Mouse (Mus musculus) forebrain, embryonic 10.5 days (tissue): ENCODE results near the gene Actr10. TPM values are rescaled to one million over a fixed set of nuclear protein-coding genes. Genes with fewer than 3 reads are reported as not detected.

Experiments
- DNase-seq: peaks from one replicate; pipeline ENCODE4 v3.0.0-alpha.2; 2017; ENCODE audit warnings: low spot score; ENCODE audit errors: extremely low spot score
- H3K27ac ChIP-seq: fragments of 300-500 bp; sonication (generic); 2 replicates; pipeline ENCODE4 v1.5.1; 2016; ENCODE audit warnings: mild to moderate bottlenecking
- H3K27me3 ChIP-seq: fragments of 300-500 bp; sonication (generic); 2 replicates; pipeline ENCODE4 v1.6.1; 2016; ENCODE audit warnings: mild to moderate bottlenecking; ENCODE audit not compliant: poor library complexity, severe bottlenecking
- H3K36me3 ChIP-seq: fragments of 300-500 bp; sonication (generic); replicated peaks from 2 replicates; pipeline ENCODE4 v1.6.1; 2016; ENCODE audit warnings: mild to moderate bottlenecking, moderate library complexity
- H3K4me1 ChIP-seq: fragments of 300-500 bp; sonication (generic); 2 replicates; pipeline ENCODE4 v1.6.1; 2016
- H3K4me3 ChIP-seq: fragments of 300-500 bp; sonication (generic); 2 replicates; pipeline ENCODE4 v1.5.1; 2016; ENCODE audit warnings: mild to moderate bottlenecking, moderate library complexity
- H3K9me3 ChIP-seq: fragments of 300-500 bp; sonication (generic); 2 replicates; pipeline ENCODE4 v1.6.1; 2016; ENCODE audit warnings: mild to moderate bottlenecking, moderate library complexity
- WGBS: fragments of 180-500 bp; shearing (Covaris S2); methylation state at CpG from one replicate; pipeline ENCODE4 v1.1.7; 2016; 5-methylcytosine and 5-hydroxymethylcytosine counted together
- polyA plus RNA-seq: library from polyadenylated mRNA; unstranded; fragments of >200 nt; fragmentation: Nextera tagmentation; extraction: Ambion mirVana; gene quantifications from 2 replicates; pipeline ENCODE4 v1.2.1, GENCODE M21; 2016

The Actr10 gene
- polyA plus RNA-seq: 217 and 218 TPM in 2 replicates

DNA sequence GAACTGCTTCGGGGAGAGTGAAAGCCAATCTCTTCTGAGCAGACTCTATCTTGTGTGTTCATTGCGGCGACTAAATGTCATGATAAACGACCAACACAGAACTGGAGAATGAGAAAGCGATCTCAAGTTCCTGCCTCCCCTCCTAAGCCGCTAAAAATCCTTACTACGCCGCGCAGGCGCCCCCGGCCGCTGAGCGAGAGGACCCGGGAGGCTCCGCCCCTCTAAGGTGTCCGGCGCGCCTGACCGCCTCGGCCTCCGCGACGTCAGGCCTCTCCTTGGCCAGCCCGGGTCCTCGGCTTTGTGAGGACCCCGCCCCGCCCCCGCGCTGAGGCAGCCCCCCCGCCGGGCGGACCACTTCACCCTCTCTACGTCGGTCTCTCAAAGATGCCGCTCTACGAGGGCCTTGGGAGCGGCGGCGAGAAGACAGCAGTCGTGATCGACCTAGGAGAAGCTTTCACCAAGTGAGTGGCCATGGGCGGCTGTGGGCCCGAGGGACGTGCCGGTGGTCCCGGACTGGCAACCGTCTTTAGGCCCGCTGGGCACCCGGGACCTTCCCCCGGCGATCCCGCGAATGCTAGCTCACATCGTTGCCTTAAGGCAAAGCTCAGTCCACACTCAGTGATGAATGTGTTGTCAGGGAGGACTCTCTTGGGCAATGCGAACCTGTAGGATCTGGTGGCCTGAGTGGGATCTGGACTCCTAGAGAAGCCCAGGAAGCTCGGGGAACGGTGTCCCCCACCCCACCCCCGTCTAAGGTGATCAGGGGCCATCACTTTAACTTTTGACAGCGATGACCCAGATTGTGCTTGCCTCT, at the start of gene Actr10:
Actr10 (plus strand) TSS at position 287 of the 814 bp plus-strand sequence.
- peak; percentile 93 for DNase-seq
- H3K9me3 ChIP-seq: 0 out of 2 replicates have a peak, but pooled peaks cover 3% of the 10 kb centered on the region
- peaks cover 21% of the 10 kb centered on the region for H3K36me3 ChIP-seq
- WGBS: under 1% methylated on average over 59 of the region's 59 CpGs
- H3K4me1 ChIP-seq: peaks cover 12% of the 10 kb centered on the region
- H3K27me3 ChIP-seq: no peaks in the 10 kb centered on the region
- peak within 1 kb of the TSS; percentile 93 for H3K4me3 ChIP-seq
- peak within 1 kb of the TSS; percentile 92 for H3K27ac ChIP-seq

DNA sequence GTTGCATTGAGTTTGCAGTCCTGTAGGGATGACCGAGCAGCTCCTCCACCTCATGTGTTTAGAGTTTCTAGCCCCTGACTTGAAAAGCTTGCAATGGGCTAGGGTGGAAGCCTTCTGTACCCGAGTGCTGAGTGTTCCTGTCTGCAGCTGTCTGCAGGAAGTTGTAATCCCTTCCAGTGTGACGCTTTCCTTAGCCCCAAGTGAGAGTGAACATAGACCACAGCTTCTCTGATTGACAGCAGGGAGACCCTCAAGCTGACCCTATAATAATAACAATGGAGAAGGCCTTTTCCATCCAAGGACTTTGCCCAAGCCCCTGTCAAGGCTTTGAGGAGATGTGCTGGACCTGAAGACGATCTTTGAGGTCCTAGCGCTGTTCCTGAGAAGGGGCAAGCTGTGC, 47.3 kb upstream of the Actr10 start:
- Histone ChIP-seq H3K27me3 (no peaks in the 10 kb centered on the region), H3K4me1 (no peaks in the 10 kb centered on the region), H3K9me3 (no peaks in the 10 kb centered on the region), H3K27ac (no peak overlapping the region), H3K4me3 (no peak overlapping the region), H3K36me3 (peaks cover 78% of the 10 kb centered on the region)
- no peak for DNase-seq
- WGBS: 81% methylated on average over 5 of the region's 5 CpGs

DNA sequence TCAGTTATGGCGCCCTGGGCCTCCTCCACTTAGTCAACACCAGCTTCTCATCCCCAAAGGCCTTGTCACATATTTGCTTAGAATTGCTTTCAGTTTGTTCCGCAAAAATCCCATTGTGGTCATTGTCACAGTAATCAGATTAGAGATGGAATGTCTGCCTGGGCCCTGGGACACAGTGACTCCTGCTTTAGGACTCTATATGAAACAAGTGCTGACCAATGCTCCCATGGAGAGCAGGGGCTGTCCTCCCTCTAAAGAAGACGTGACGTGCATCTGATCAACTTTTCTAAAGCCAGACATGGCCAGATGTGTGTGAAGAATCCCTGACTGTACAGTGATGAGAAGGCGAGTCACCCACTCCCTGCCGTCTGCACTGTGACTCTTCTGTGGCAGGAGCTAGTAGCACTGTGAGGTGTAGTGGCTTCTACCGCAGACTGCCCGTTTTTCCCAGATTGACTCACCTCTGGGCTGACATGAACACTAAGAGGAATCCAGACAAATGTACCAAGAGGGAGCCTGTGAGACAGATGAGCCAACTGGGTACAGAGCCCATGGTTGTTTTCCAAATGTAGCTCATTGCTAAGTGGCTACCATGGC, 46.7 kb upstream of the Actr10 start:
- Histone ChIP-seq H3K9me3 (no peaks in the 10 kb centered on the region), H3K4me3 (no peak overlapping the region), H3K36me3 (peaks cover 76% of the 10 kb centered on the region), H3K27ac (no peak overlapping the region), H3K4me1 (no peaks in the 10 kb centered on the region), H3K27me3 (no peaks in the 10 kb centered on the region)
- DNase-seq: no peak
- 85% methylated on average over 8 of the region's 8 CpGs for WGBS

DNA sequence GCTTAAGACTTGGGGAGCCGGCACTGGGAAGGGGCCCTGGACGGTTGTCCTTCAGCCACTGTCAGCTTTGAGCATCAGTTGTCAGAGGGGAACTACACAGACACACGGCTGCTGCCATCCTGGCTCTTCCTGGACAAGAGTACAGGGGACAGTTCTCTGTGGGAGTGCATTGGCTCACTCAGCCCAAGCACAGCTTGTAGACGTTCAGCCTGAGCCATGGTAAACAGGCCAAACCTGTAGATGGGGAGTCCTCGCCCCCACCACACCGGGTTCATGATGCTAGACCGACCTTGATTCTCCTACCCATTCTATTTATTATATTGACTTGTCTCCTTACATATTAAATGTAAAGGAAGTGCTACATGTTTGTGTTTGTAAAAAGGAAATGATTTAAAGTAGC, 42.4 kb upstream of the Actr10 start:
- no peak overlapping the region for H3K4me3 ChIP-seq
- no peaks in the 10 kb centered on the region for H3K9me3 ChIP-seq
- no peaks in the 10 kb centered on the region for H3K27me3 ChIP-seq
- H3K27ac ChIP-seq: no peak overlapping the region
- H3K4me1 ChIP-seq: peaks cover 13% of the 10 kb centered on the region
- WGBS: 93% methylated on average over 7 of the region's 7 CpGs
- H3K36me3 ChIP-seq: peaks cover 91% of the 10 kb centered on the region
- DNase-seq: no peak

DNA sequence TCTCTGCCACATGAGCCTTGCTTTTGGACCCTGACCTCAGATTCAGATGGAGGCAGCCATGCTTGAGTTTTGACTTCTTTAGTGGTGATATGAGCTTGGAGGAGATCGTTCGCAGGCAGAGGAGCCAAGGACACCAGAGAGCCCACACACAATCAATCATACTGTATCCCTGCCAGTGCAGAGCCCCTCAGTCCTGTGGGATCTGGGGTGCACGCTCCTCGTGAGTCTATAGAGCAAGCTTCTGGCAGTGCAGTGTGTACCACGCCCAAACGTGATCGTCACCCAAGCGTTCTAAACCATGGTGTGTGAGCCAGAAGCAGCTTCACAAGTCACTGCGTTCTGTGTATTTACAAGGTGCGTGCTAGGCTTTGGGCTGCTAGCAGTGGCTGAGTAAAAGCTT, 41.6 kb upstream of the Actr10 start:
- Histone ChIP-seq H3K4me3 (no peak overlapping the region), H3K27me3 (no peaks in the 10 kb centered on the region), H3K9me3 (no peaks in the 10 kb centered on the region), H3K27ac (no peak overlapping the region), H3K36me3 (peaks cover 85% of the 10 kb centered on the region), H3K4me1 (peaks cover 13% of the 10 kb centered on the region)
- whole genome bisulfite sequencing: 89% methylated on average over 10 of the region's 10 CpGs
- no peak for DNase-seq

DNA sequence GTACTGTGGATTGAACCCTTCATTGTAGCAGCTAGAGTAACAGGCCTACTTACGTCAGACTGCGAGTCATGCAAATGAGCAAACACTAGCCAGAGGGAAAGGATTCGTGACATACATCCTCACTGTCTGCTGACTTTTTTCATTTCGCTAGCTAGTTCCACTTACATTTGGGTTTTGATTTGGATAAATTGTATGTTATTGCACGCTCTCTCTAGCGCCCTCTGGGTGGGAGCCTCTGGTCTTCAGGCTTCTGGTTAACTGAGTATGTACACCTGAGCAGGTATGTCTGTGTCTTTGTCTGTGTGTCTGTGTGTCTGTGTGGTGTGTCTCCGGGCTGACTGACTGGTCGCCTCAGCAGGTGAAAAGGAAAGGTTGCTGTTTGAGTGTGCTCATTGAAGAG, 40.2 kb upstream of the Actr10 start:
- Histone ChIP-seq H3K9me3 (no peaks in the 10 kb centered on the region), H3K36me3 (peaks cover 82% of the 10 kb centered on the region), H3K27me3 (no peaks in the 10 kb centered on the region), H3K27ac (no peak overlapping the region), H3K4me3 (no peak overlapping the region), H3K4me1 (peaks cover 13% of the 10 kb centered on the region)
- no peak for DNase-seq
- WGBS: 76% methylated on average over 8 of the region's 8 CpGs

DNA sequence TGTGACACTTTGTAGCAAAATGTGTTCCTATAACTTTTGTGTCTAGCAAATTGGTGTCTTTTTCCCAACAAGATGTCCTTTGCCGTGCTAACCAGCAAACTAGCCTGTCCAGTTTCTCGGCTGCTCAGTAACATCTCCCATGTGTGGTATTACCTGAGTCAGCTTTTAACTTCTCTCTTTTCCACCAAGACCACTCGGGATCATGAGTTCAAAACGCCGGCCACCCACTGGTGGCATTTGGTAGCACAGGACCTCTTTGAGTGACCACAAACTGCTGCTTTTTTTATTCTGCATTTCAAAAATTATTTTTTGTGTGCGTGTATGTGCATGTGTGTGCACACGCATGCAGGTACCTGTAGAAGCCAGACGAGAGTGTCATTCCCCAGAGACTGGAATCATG, 39.2 kb upstream of the Actr10 start:
- H3K4me3 ChIP-seq: no peak overlapping the region
- no peaks in the 10 kb centered on the region for H3K27me3 ChIP-seq
- peaks cover 13% of the 10 kb centered on the region for H3K4me1 ChIP-seq
- H3K9me3 ChIP-seq: no peaks in the 10 kb centered on the region
- DNase-seq: no peak
- peaks cover 82% of the 10 kb centered on the region for H3K36me3 ChIP-seq
- H3K27ac ChIP-seq: no peak overlapping the region
- 89% methylated on average over 8 of the region's 8 CpGs for WGBS

DNA sequence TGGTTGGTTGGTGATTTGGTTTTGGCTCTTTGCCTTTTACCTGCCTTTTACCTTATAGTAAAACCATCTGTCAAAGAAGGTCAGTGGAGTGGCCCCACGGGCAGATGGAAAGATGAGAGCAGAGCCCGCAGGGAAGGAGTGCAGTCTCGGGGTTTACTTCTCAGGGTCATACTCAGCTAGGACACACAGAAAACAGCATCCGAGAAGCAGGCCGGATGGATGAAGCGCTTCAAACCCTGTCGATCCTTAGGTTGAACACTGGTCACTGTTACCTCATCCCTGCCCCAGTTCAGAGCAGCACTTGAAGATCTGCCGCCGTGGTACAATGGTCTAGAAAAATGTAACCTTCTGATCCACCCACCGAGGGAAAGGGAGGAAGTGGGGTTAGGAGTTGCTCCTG, 33.2 kb upstream of the Actr10 start:
- Histone ChIP-seq H3K36me3 (peaks cover 31% of the 10 kb centered on the region), H3K4me1 (no peaks in the 10 kb centered on the region), H3K27me3 (no peaks in the 10 kb centered on the region), H3K27ac (no peak overlapping the region), H3K4me3 (no peak overlapping the region), H3K9me3 (no peaks in the 10 kb centered on the region)
- DNase-seq: no peak
- WGBS: 96% methylated on average over 10 of the region's 10 CpGs

DNA sequence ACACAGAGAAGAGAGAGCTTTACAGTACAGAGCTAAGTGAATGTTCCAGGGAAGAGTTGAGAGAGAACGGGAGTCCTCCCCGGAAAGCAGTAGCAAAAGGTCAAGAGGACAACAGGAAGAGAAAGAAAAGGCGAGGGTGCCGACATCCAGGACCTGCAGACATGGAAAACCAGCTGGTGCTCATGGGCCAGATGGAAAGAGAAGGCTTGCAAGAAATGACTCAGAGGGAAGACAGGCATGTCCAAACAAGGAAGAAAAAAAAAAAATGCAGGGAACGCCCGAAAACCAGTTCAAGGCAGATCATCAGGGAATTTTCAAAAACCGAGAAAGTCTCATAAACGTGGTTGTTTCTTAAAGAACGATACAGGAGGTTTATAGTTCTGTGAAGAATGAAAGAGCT, 30.8 kb upstream of the Actr10 start:
- no peak for DNase-seq
- 84% methylated on average over 9 of the region's 9 CpGs for WGBS

DNA sequence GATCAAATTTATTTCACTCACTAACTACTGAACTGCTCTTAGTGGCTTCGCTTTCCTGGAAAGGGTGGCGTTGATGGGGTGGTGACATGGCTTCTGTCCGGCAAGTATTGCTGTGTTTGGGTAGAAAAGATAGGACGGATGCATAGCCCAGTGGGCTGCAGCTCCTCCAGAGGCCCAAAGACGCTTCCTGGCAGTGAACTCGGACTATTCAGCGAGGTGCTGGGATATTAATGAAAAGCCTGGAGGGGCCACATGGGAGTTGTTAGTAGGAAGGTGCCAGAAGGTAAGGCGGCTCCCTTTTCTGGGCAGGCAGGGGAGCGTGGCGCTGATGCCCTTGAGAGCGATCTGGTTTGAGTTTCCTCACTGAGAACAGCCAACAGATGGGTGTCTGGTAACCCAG, 30.0 kb upstream of the Actr10 start:
- peak; percentile 13 for DNase-seq
- no peaks in the 10 kb centered on the region for H3K27me3 ChIP-seq
- H3K9me3 ChIP-seq: no peaks in the 10 kb centered on the region
- WGBS: 89% methylated on average over 11 of the region's 11 CpGs
- no peak overlapping the region for H3K4me3 ChIP-seq
- no peak overlapping the region for H3K27ac ChIP-seq
- H3K4me1 ChIP-seq: peaks cover 10% of the 10 kb centered on the region
- H3K36me3 ChIP-seq: peaks cover 11% of the 10 kb centered on the region

More for the DNA sequence above, 30.8 kb upstream of the Actr10 start:
- no peak overlapping the region for H3K27ac ChIP-seq
- H3K27me3 ChIP-seq: no peaks in the 10 kb centered on the region
- H3K4me1 ChIP-seq: peaks cover 2% of the 10 kb centered on the region
- peaks cover 15% of the 10 kb centered on the region for H3K36me3 ChIP-seq
- no peaks in the 10 kb centered on the region for H3K9me3 ChIP-seq
- H3K4me3 ChIP-seq: no peak overlapping the region

DNA sequence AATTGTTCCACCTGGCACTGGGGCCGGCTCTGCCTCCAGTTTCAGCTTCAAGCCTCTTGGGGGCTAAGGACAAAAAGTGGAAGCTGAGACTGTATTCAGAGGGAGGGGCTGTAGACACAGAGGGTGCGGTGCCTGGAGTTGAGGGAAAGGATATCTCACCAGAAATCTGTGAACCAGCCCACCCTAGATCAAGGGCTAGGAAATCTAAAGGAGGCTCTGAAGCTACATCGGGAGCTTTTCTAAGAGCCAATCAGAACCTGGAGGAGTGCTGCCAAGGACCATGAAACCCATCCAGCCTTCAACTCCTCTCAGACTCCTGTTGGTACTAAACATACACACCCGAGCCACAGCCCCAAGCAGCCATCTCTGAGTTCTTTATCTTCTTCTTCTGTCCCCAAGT, 29.6 kb upstream of the Actr10 start:
- Histone ChIP-seq H3K36me3 (peaks cover 7% of the 10 kb centered on the region), H3K27ac (no peak overlapping the region), H3K4me1 (peaks cover 10% of the 10 kb centered on the region), H3K9me3 (no peaks in the 10 kb centered on the region), H3K27me3 (no peaks in the 10 kb centered on the region), H3K4me3 (no peak overlapping the region)
- DNase-seq: peak; percentile 11
- WGBS: 84% methylated on average over 4 of the region's 4 CpGs

DNA sequence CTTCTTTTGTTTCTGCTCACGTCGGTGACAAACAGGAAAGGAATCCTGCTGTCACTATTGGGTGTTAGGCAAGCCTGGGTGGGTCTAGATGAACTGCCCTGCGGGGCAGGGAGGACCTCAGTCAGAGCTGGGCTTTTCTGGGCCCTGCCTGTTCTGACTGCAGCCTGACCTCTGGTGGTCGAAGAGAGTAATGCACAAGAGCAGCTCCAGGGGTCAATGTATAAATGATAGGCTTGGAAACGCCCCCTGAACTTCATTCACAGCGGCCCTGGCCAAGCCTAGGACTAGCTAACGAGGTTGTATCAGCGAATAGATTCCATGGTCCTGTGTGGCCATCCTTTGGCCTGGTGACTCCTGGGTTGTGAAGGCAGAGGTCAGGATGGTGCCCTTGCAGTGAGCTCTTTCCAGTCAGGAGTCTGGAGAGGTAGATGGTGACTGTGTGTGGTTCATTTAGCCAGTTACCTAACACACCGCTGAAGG, 27.4 kb upstream of the Actr10 start:
- no peaks in the 10 kb centered on the region for H3K36me3 ChIP-seq
- 10% methylated on average over 9 of the region's 9 CpGs for WGBS
- DNase-seq: peak; percentile 80
- H3K4me1 ChIP-seq: peaks cover 10% of the 10 kb centered on the region
- H3K27ac ChIP-seq: no peak overlapping the region
- no peaks in the 10 kb centered on the region for H3K9me3 ChIP-seq
- no peaks in the 10 kb centered on the region for H3K27me3 ChIP-seq
- no peak overlapping the region for H3K4me3 ChIP-seq

DNA sequence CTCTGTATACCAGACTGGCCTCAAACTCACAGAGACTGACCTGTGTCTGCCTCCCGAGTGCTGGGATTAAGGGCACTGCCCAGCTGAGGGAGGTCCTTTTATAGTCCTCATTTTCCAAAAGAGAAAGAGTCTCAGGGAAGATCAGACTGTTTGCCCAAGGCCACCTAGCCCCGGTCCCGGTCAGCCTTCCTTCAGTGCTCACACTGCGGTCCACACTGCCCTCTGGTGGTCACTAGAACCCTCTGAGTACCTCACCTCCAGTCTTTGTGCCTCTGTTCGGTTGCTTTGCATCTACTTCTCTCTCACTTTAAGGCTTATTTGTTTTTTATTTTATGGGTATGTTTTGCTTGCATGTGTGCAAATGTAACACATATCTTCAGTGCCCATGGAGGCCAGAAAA, 26.6 kb upstream of the Actr10 start:
- Histone ChIP-seq H3K27me3 (no peaks in the 10 kb centered on the region), H3K36me3 (no peaks in the 10 kb centered on the region), H3K9me3 (no peaks in the 10 kb centered on the region), H3K4me3 (no peak overlapping the region), H3K4me1 (peaks cover 10% of the 10 kb centered on the region), H3K27ac (no peak overlapping the region)
- 15% methylated on average over 5 of the region's 5 CpGs for WGBS
- DNase-seq: peak; percentile 79
